Mouse (Mus musculus) heart, postnatal 0 days (tissue): ENCODE measurements around the gene Pde4b.

Source experiments
- CTCF ChIP-seq: IDR thresholded peaks from 2 replicates; pipeline ENCODE4 v1.5.1; 2016; ENCODE audit warnings: antibody characterized with exemption, control low read depth, low read depth
- EP300 ChIP-seq: IDR thresholded peaks from 2 replicates; pipeline ENCODE4 v1.6.1; 2016; ENCODE audit warnings: antibody characterized with exemption, low read depth

GRCm38 (mm10) chr4:102429730-102430341 lies 342.5 kb downstream of the Pde4b start:
- no peak for TF ChIP-seq CTCF
- TF ChIP-seq EP300: no peak
